Mouse (Mus musculus) heart, adult 2 months (tissue): Measurements from ENCODE around the gene Kcnh7. TPM values are rescaled to one million over a fixed set of nuclear protein-coding genes. Genes with fewer than 3 reads are reported as not detected.

Experiments used
- DNase-seq, 2 experiments: peaks; one replicate each; pipeline ENCODE4 v3.0.0; 2021
- H3K27ac ChIP-seq: fragments of 200-600 bp; 2 replicates; pipeline ENCODE4 v1.8.1; 2022
- H3K27me3 ChIP-seq: fragments of 200-500 bp; 2 replicates; pipeline ENCODE4 v1.6.1; 2012; ENCODE audit warnings: mild to moderate bottlenecking, low read length, inconsistent platforms, mixed read lengths; ENCODE audit not compliant: control insufficient read depth, insufficient read depth
- H3K36me3 ChIP-seq: fragments of 200-500 bp; 2 replicates; pipeline ENCODE4 v1.6.1; 2012; ENCODE audit warnings: low read length, inconsistent platforms; ENCODE audit not compliant: control insufficient read depth, insufficient read depth
- H3K4me1 ChIP-seq: fragments of 200-500 bp; 2 replicates; pipeline ENCODE4 v1.6.1; 2011; ENCODE audit warnings: low read length; ENCODE audit not compliant: control insufficient read depth, insufficient read depth
- H3K4me3 ChIP-seq: fragments of 200-600 bp; 2 replicates; pipeline ENCODE4 v1.8.1; 2022
- H3K79me2 ChIP-seq: fragments of 200-500 bp; replicated peaks from 2 replicates; pipeline ENCODE4 v1.6.1; 2012; ENCODE audit warnings: mild to moderate bottlenecking, inconsistent platforms, low read length, moderate library complexity, mixed read lengths; ENCODE audit not compliant: control insufficient read depth, insufficient read depth
- H3K9ac ChIP-seq: fragments of 200-500 bp; 2 replicates; pipeline ENCODE4 v1.6.1; 2012; ENCODE audit warnings: low read depth, mild to moderate bottlenecking, control low read depth, inconsistent platforms, low read length, mixed read lengths
- CTCF ChIP-seq: fragments of 200-600 bp; IDR thresholded peaks from 2 replicates; pipeline ENCODE4 v1.8.1; 2022; ENCODE audit warnings: antibody characterized with exemption, mild to moderate bottlenecking, moderate library complexity
- EP300 ChIP-seq: fragments of 200-500 bp; IDR thresholded peaks from 2 replicates; pipeline ENCODE4 v1.6.1; 2011; ENCODE audit warnings: low read depth, low read length, control low read depth; ENCODE audit not compliant: insufficient read depth
- POLR2A ChIP-seq: fragments of 200-500 bp; IDR thresholded peaks from 2 replicates; pipeline ENCODE4 v1.6.1; 2011; ENCODE audit warnings: mild to moderate bottlenecking, low read depth, low read length, control low read depth; ENCODE audit not compliant: insufficient read depth
- WGBS: fragments of 180-500 bp; shearing (Covaris S2); methylation state at CpG from one replicate; pipeline ENCODE4 v1.1.7; 2018; 5-methylcytosine and 5-hydroxymethylcytosine counted together
- intact Hi-C: fragments of 180-260 bp; cut with DNase I; formaldehyde crosslinking; loops from one replicate; pipeline ENCODE4 v1.15.1; 2025
- polyA plus RNA-seq: library from polyadenylated mRNA; depleted of rRNA; stranded (reverse); fragments of >200 nt; gene quantifications from 2 replicates; pipeline ENCODE4 v1.2.3, GENCODE M21; 2012
- total RNA-seq, 2 experiments: library from RNA; stranded (reverse); gene quantifications; 2 replicates each; pipeline ENCODE4 v1.2.3; 2021

Kcnh7 gene
- total and polyA plus RNA-seq, 3 experiments = 0.02 to 0.26 (median 0.08) TPM

- H3K9ac ChIP-seq = no peak overlapping the region
- intact Hi-C loops = no loop called here
- no peaks in the 10 kb centered on the region for H3K36me3 ChIP-seq
- TF ChIP-seq POLR2A (no peak), EP300 (no peak), CTCF (no peak)
- 67% methylated on average over 1 of the region's 1 CpGs for WGBS
- no peaks in the 10 kb centered on the region for H3K4me1 ChIP-seq
- H3K27ac ChIP-seq = no peak overlapping the region
- no peak for DNase-seq
- H3K27me3 ChIP-seq = no peaks in the 10 kb centered on the region
- no peaks in the 10 kb centered on the region for H3K79me2 ChIP-seq
- H3K4me3 ChIP-seq = no peak overlapping the region
Observed at GRCm38 (mm10) chr2:62834261-62834660, 349.8 kb downstream of the Kcnh7 start.

GRCm38 (mm10) chr2:62819231-62819630 is 364.9 kb downstream of the Kcnh7 start:
- TF ChIP-seq EP300 = no peak
- no peak for TF ChIP-seq POLR2A
- TF ChIP-seq CTCF = no peak
- no peak overlapping the region for H3K4me3 ChIP-seq
- H3K27ac ChIP-seq = no peak overlapping the region
- no peaks in the 10 kb centered on the region for H3K36me3 ChIP-seq
- intact Hi-C loops = no loop called here
- no peaks in the 10 kb centered on the region for H3K4me1 ChIP-seq
- H3K79me2 ChIP-seq = no peaks in the 10 kb centered on the region
- H3K9ac ChIP-seq = no peak overlapping the region
- DNase-seq = no peak
- WGBS = 63% methylated on average over 2 of the region's 2 CpGs
- no peaks in the 10 kb centered on the region for H3K27me3 ChIP-seq

GRCm38 (mm10) chr2:62816016-62816415 is 368.1 kb downstream of the Kcnh7 start:
- no peaks in the 10 kb centered on the region; the same call in 1 of the 2 replicates for H3K79me2 ChIP-seq
- H3K4me3 ChIP-seq = no peak overlapping the region
- WGBS = 92% methylated on average over 3 of the region's 3 CpGs
- DNase-seq = no peak
- H3K9ac ChIP-seq = no peak overlapping the region
- intact Hi-C loops = no loop called here
- no peaks in the 10 kb centered on the region for H3K36me3 ChIP-seq
- no peaks in the 10 kb centered on the region for H3K4me1 ChIP-seq
- H3K27ac ChIP-seq = no peak overlapping the region
- no peak for TF ChIP-seq CTCF
- no peak for TF ChIP-seq EP300
- H3K27me3 ChIP-seq = no peaks in the 10 kb centered on the region

GRCm38 (mm10) chr2:62808813-62809212 is 375.3 kb downstream of the Kcnh7 start:
- H3K27ac ChIP-seq = no peak overlapping the region
- H3K36me3 ChIP-seq = no peaks in the 10 kb centered on the region
- H3K79me2 ChIP-seq = no peaks in the 10 kb centered on the region; the same call in 1 of the 2 replicates
- no peak overlapping the region for H3K9ac ChIP-seq
- no peak for DNase-seq
- TF ChIP-seq POLR2A (no peak), CTCF (no peak), EP300 (no peak)
- 50% methylated on average over 4 of the region's 4 CpGs for WGBS
- H3K27me3 ChIP-seq = no peaks in the 10 kb centered on the region
- no peaks in the 10 kb centered on the region for H3K4me1 ChIP-seq
- H3K4me3 ChIP-seq = no peak overlapping the region
- intact Hi-C loops = no loop called here

- Histone ChIP-seq H3K4me1 (no peaks in the 10 kb centered on the region), H3K79me2 (no peaks in the 10 kb centered on the region; the same call in 1 of the 2 replicates), H3K27ac (no peak overlapping the region), H3K36me3 (no peaks in the 10 kb centered on the region), H3K9ac (no peak overlapping the region), H3K4me3 (no peak overlapping the region), H3K27me3 (no peaks in the 10 kb centered on the region)
- 50% methylated on average over 3 of the region's 3 CpGs for WGBS
- TF ChIP-seq POLR2A (no peak), EP300 (no peak), CTCF (no peak)
- intact Hi-C loops = no loop called here
- DNase-seq = no peak
Observed at GRCm38 (mm10) chr2:62807476-62807882, 376.6 kb downstream of the Kcnh7 start.

- Histone ChIP-seq H3K27me3 (no peaks in the 10 kb centered on the region), H3K4me1 (no peaks in the 10 kb centered on the region), H3K79me2 (no peaks in the 10 kb centered on the region), H3K36me3 (no peaks in the 10 kb centered on the region), H3K27ac (no peak overlapping the region), H3K4me3 (no peak overlapping the region), H3K9ac (no peak overlapping the region)
- WGBS = 94% methylated on average over 3 of the region's 3 CpGs
- TF ChIP-seq POLR2A (no peak), EP300 (no peak), CTCF (no peak)
- no peak for DNase-seq
- intact Hi-C loops = no loop called here
Observed at GRCm38 (mm10) chr2:62806931-62807330, 377.2 kb downstream of the Kcnh7 start.
